Mouse (Mus musculus) bone marrow, adult 2 months (tissue): ENCODE results near the gene Lrrc25. TPM values are rescaled to one million over a fixed set of nuclear protein-coding genes. Genes with fewer than 3 reads are reported as not detected.

Experiments
- H3K27ac ChIP-seq: fragments of 200-500 bp; 2 replicates; pipeline ENCODE4 v1.5.1; 2012; ENCODE audit warnings: low read depth, mild to moderate bottlenecking, control low read depth, inconsistent platforms, low read length; ENCODE audit not compliant: control insufficient read depth, poor library complexity, insufficient read depth
- H3K4me1 ChIP-seq: fragments of 200-500 bp; 2 replicates; pipeline ENCODE4 v1.6.1; 2011; ENCODE audit warnings: low read length; ENCODE audit not compliant: control insufficient read depth, insufficient read depth
- H3K4me3 ChIP-seq: fragments of 200-500 bp; replicated peaks from 2 replicates; pipeline ENCODE3; 2011; ENCODE audit warnings: mild to moderate bottlenecking, low read depth, low read length, control low read depth; ENCODE audit not compliant: control insufficient read depth
- CTCF ChIP-seq: fragments of 200-500 bp; IDR thresholded peaks from 2 replicates; pipeline ENCODE4 v1.5.1; 2011; ENCODE audit warnings: low read length, control low read depth; ENCODE audit not compliant: control insufficient read depth, insufficient read depth
- POLR2A ChIP-seq: fragments of 200-500 bp; IDR thresholded peaks from 2 replicates; pipeline ENCODE4 v1.6.1; 2011; ENCODE audit warnings: low read depth, mild to moderate bottlenecking, control low read depth, low read length, borderline replicate concordance; ENCODE audit not compliant: control insufficient read depth
- WGBS: fragments of 180-500 bp; shearing (Covaris S2); methylation state at CpG from one replicate; pipeline ENCODE4 v1.1.7; 2018; 5-methylcytosine and 5-hydroxymethylcytosine counted together
- polyA plus RNA-seq: library from polyadenylated mRNA; stranded (reverse); fragments of >200 nt; gene quantifications from 2 replicates; pipeline ENCODE4 v1.2.4, GENCODE M21; 2011; ENCODE audit warnings: low replicate concordance; ENCODE audit not compliant: missing spikeins, insufficient read depth, insufficient read length

The Lrrc25 gene
- polyA plus RNA-seq, 1 experiment = 18.8 TPM

DNA sequence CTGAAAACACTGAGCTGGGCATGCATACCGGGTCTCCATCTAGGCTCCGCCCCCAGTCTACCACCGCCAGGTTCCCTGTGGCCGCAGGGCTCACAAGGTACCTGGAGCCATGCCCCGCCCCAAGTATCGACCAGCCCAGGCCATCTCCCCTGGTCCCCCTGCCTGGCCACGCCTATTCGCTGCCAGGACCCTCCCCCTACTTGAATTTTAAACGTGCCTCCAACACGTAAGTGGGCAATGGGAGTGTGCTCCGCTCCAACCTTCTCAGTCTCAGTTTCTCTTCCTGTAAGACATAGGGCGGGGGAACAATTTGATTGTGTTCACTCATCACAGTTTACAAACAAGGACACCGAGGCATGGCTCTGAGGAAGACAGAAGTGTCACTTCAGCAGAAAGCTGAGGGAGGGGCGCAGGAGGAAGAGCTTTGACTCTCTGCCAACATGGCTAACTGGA, 44.3 kb downstream of the Lrrc25 start, which contains the start of gene Pgpep1:
Pgpep1 (minus strand) TSS at position 116 of the 453 bp plus-strand sequence.
- TF ChIP-seq POLR2A (no peak), CTCF (no peak)
- H3K4me3 ChIP-seq = peak within 1 kb of the TSS; percentile 88
- H3K27ac ChIP-seq = peak within 1 kb of the TSS; percentile 6; the same call in 1 of the 2 replicates
- WGBS = 5% methylated on average over 14 of the region's 14 CpGs
- no peaks in the 10 kb centered on the region; the same call in 1 of the 2 replicates for H3K4me1 ChIP-seq

DNA sequence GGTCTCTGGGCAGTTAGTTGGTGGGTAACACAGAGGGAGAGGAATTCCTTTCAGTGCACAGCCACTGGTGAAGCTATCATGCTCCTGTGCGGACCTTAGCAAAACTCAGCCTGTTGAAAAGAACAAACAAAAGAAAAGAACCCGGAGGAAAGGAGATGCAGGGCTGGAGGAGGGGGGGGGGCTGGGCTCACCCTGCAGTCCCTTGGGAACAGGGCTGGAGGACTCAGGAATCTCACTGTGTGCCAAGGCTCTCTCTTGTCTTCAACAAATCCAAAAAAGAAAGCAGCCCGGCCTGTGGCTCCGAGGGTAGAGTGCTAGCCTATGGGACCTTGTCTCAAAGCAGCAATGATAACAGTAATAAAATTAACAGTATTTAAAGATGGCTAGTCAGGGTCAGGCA, 47.7 kb downstream of the Lrrc25 start:
- TF ChIP-seq CTCF (no peak), POLR2A (no peak)
- Histone ChIP-seq H3K27ac (no peak overlapping the region), H3K4me3 (no peak overlapping the region), H3K4me1 (no peaks in the 10 kb centered on the region; the same call in 1 of the 2 replicates)
- WGBS = 85% methylated on average over 4 of the region's 4 CpGs

DNA sequence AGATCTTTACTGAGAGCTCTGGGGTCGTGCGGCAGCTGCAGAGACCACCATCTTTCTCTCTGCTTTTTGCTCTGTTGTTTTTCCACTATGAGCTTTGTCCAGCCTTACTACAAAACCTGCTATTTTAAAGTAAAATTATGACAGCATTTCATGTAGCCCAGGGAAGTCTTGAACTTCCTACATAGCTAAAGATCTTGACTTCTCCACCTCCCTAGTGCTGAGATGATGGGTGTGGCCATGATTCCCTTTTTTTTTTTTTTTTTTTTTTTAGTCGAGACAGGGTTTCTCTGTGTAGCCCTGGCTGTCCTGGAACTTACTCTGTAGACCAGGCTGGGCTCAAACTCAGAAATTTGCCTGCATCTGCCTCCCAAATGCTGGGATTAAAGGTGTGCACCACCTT, 48.7 kb downstream of the Lrrc25 start:
- WGBS = 65% methylated on average over 3 of the region's 3 CpGs

DNA sequence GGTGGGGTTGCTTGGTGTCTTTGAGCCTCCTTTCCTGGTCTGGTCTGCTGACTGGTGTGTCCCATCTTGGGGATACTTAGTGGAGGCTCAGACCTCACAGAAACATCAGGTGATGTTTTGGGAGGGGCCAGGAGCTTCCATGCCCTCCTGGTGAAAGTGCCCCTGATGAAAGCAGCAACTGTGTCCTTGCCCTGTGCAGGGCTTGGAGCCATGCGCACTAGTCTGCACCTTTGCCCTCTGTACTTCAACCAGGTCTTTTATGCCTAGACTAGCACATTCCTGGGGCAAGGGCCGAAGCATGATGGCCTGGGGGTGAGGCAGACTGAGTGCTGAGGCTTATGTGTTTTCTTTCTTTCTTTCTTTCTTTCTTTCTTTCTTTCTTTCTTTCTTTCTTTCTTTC, 49.6 kb downstream of the Lrrc25 start:
- no peak overlapping the region for H3K4me3 ChIP-seq
- 80% methylated on average over 2 of the region's 2 CpGs for WGBS
- H3K4me1 ChIP-seq = no peaks in the 10 kb centered on the region; the same call in 1 of the 2 replicates
- no peak overlapping the region for H3K27ac ChIP-seq
- TF ChIP-seq POLR2A = no peak

More for the DNA sequence above, 48.7 kb downstream of the Lrrc25 start:
- H3K27ac ChIP-seq = no peak overlapping the region
- no peak overlapping the region for H3K4me3 ChIP-seq
- no peaks in the 10 kb centered on the region; the same call in 1 of the 2 replicates for H3K4me1 ChIP-seq
- TF ChIP-seq POLR2A (no peak), CTCF (no peak)

DNA sequence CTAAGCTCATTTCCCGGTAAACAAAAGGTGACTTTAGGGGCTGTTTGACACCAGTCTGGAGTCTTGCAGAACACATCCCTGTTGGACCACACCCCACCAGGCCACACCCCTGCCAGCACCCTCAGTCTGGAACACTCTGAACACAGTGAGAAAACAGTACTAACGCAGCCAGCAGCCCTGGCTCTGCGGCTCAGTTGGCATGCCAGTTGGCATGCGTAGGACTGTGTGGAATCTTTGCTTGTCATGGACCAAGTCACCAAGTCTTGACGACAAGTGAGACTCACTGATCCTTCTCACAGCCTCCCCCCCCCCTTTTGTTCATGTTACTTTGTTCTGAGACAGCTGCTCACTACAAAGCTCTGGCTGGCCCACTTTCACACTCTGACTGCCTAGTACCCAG, 51.1 kb downstream of the Lrrc25 start:
- no peak for TF ChIP-seq POLR2A
- no peak for TF ChIP-seq CTCF

More for the DNA sequence above, 51.1 kb downstream of the Lrrc25 start:
- Histone ChIP-seq H3K4me3 (no peak overlapping the region), H3K27ac (no peak overlapping the region), H3K4me1 (no peaks in the 10 kb centered on the region; the same call in 1 of the 2 replicates)
- 73% methylated on average over 5 of the region's 5 CpGs for WGBS

Other genes with a start within 250 kb of the Lrrc25 start
- gene Comp, start 242.6 kb upstream of the Lrrc25 start, polyA plus RNA-seq = 19.6 TPM in 1 of 2 replicates, not detected in the other
- 5.0 and 6.1 TPM in 2 replicates for gene Crtc1, start 176.6 kb upstream of the Lrrc25 start, polyA plus RNA-seq
- 7.1 and 11.0 TPM in 2 replicates for gene Klhl26, start 139.2 kb upstream of the Lrrc25 start, polyA plus RNA-seq
- gene Tmem59l, start 128.8 kb upstream of the Lrrc25 start, polyA plus RNA-seq = 1.3 TPM in 1 of 2 replicates, not detected in the other
- gene Crlf1, start 123.0 kb upstream of the Lrrc25 start, polyA plus RNA-seq = 3.7 and 5.5 TPM in 2 replicates
- gene Rex1bd, start 109.4 kb upstream of the Lrrc25 start, polyA plus RNA-seq = 46.9 and 63.6 TPM in 2 replicates
- 961 and 1,100 TPM in 2 replicates for gene Uba52, start 105.4 kb upstream of the Lrrc25 start, polyA plus RNA-seq
- 98.7 and 181 TPM in 2 replicates for gene Fkbp8, start 88.4 kb upstream of the Lrrc25 start, polyA plus RNA-seq
- 29.0 and 41.3 TPM in 2 replicates for gene Kxd1, start 88.2 kb upstream of the Lrrc25 start, polyA plus RNA-seq
- 11.9 and 17.8 TPM in 2 replicates for gene Ell, start 76.7 kb upstream of the Lrrc25 start, polyA plus RNA-seq
- gene Isyna1, start 21.8 kb upstream of the Lrrc25 start, polyA plus RNA-seq = 11.2 and 23.7 TPM in 2 replicates
- 45.2 and 107 TPM in 2 replicates for gene Ssbp4, start 7.3 kb upstream of the Lrrc25 start, polyA plus RNA-seq
- gene Gdf15, start 16.3 kb downstream of the Lrrc25 start, polyA plus RNA-seq = 3.1 TPM in 1 of 2 replicates, not detected in the other
- gene Pgpep1, start 44.2 kb downstream of the Lrrc25 start, polyA plus RNA-seq = 4.3 and 21.1 TPM in 2 replicates
- gene Lsm4, start 57.1 kb downstream of the Lrrc25 start, polyA plus RNA-seq = 69.2 and 119 TPM in 2 replicates
- gene Jund, start 82.8 kb downstream of the Lrrc25 start, polyA plus RNA-seq = 48.1 and 58.0 TPM in 2 replicates
- gene Iqcn, start 87.3 kb downstream of the Lrrc25 start, polyA plus RNA-seq = 0.29 TPM in 1 of 2 replicates, not detected in the other
- gene Gm3336, start 102.4 kb downstream of the Lrrc25 start, polyA plus RNA-seq = not detected in 2 replicates
- gene Pde4c, start 107.6 kb downstream of the Lrrc25 start, polyA plus RNA-seq = 2.7 and 3.2 TPM in 2 replicates
- gene Rab3a, start 138.5 kb downstream of the Lrrc25 start, polyA plus RNA-seq = 9.7 and 13.3 TPM in 2 replicates
- 15.1 and 28.2 TPM in 2 replicates for gene Mpv17l2, start 144.8 kb downstream of the Lrrc25 start, polyA plus RNA-seq
- gene Pik3r2, start 160.6 kb downstream of the Lrrc25 start, polyA plus RNA-seq = 12.8 and 19.5 TPM in 2 replicates
- 20.5 and 70.7 TPM in 2 replicates for gene Mast3, start 188.9 kb downstream of the Lrrc25 start, polyA plus RNA-seq
- 0.36 and 1.9 TPM in 2 replicates for gene Il12rb1, start 192.3 kb downstream of the Lrrc25 start, polyA plus RNA-seq
- gene Arrdc2, start 223.6 kb downstream of the Lrrc25 start, polyA plus RNA-seq = 19.1 and 44.8 TPM in 2 replicates
- not detected in 2 replicates for gene Kcnn1, start 247.1 kb downstream of the Lrrc25 start, polyA plus RNA-seq